Mouse (Mus musculus) T-cell, adult 2 months (primary cell): ENCODE measurements around the gene Kat2a.
"Not testable (repeated sequence)": the region's sequence is repeated elsewhere in the genome, so short reads cannot be mapped to it uniquely, and the experiment has no call there.

ENCODE experiments used
- DNase-seq: peaks from one replicate; pipeline ENCODE4 v3.0.0; 2022; ENCODE audit warnings: low spot score

The Kat2a gene

GRCm38 (mm10) chr11:100671956-100672355, 40.3 kb downstream of the Kat2a start:
- no peak for DNase-seq

GRCm38 (mm10) chr11:100671049-100671448, 41.2 kb downstream of the Kat2a start:
- DNase-seq: no peak

- no peak for DNase-seq
Measured at GRCm38 (mm10) chr11:100659806-100660205, 52.5 kb downstream of the Kat2a start.

- no peak for DNase-seq
Measured at GRCm38 (mm10) chr11:100656458-100656857, 55.8 kb downstream of the Kat2a start.

- not testable (repeated sequence) for DNase-seq
Measured at GRCm38 (mm10) chr11:100655589-100655988, 56.7 kb downstream of the Kat2a start.
